8 mouse cellular contexts compared by ENCODE assay signal in genomic region chr17:12791079-12791406, GRCm38 (mm10). TPM values are rescaled to one million over a fixed set of nuclear protein-coding genes. Genes with fewer than 3 reads are reported as not detected.
DNase-seq lines count a peak whose midpoint lies in the region; ATAC-seq and TF ChIP-seq lines count a peak whose summit lies in the region.

No protein-coding gene starts in this region.

- no peaks in the 10 kb centered on the region for H3K27me3 ChIP-seq in hindbrain, embryonic 10.5 days (ENCODE audit: insufficient read depth, poor library complexity, severe bottlenecking)
- no peaks in the 10 kb centered on the region for H3K27me3 ChIP-seq in hindbrain, embryonic 11.5 days (ENCODE audit: control insufficient read depth, insufficient read depth, low read length)
- H3K27me3 ChIP-seq in embryonic facial prominence, embryonic 14.5 days (replicated peaks; ENCODE audit: control insufficient read depth, insufficient read depth, low read length): no peaks in the 10 kb centered on the region
- H3K27me3 ChIP-seq in limb, embryonic 10.5 days (ENCODE audit: low read depth, poor library complexity, severe bottlenecking): no peaks in the 10 kb centered on the region
- no peaks in the 10 kb centered on the region for H3K27me3 ChIP-seq in myocyte (ENCODE audit: control insufficient read depth, insufficient read depth, insufficient read length)

- peaks cover 39% of the 10 kb centered on the region for H3K4me1 ChIP-seq in hindbrain, embryonic 10.5 days (replicated peaks)
- H3K4me1 ChIP-seq in hindbrain, embryonic 11.5 days (replicated peaks; ENCODE audit: control insufficient read depth, insufficient read depth, low read length): no peaks in the 10 kb centered on the region
- peaks cover 57% of the 10 kb centered on the region for H3K4me1 ChIP-seq in embryonic facial prominence, embryonic 14.5 days (ENCODE audit: control insufficient read depth, insufficient read depth, low read length)
- peaks cover 50% of the 10 kb centered on the region for H3K4me1 ChIP-seq in limb, embryonic 10.5 days

- no peak for ATAC-seq in hindbrain, embryonic 11.5 days (ENCODE audit: low FRiP score)
- ATAC-seq in embryonic facial prominence, embryonic 14.5 days (ENCODE audit: low read depth): peak; percentile 12; the same call in 1 of the 2 replicates

- 56% methylated on average over 5 of the region's 5 CpGs for WGBS in hindbrain, embryonic 10.5 days
- 49% methylated on average over 5 of the region's 5 CpGs for WGBS in hindbrain, embryonic 11.5 days
- WGBS in embryonic facial prominence, embryonic 14.5 days: 24% methylated on average over 5 of the region's 5 CpGs
- WGBS in limb, embryonic 10.5 days: 16% methylated on average over 5 of the region's 5 CpGs

- no peak for DNase-seq in hindbrain, embryonic 10.5 days (ENCODE audit: low spot score)
- DNase-seq in hindbrain, embryonic 11.5 days (ENCODE audit: low spot score): no peak
- no peak for DNase-seq in embryonic facial prominence, embryonic 14.5 days (ENCODE audit: low spot score)
- peak; percentile 30 for DNase-seq in limb, embryonic 10.5 days (ENCODE audit: low spot score)
- DNase-seq in left cerebral cortex, adult 9 months (ENCODE audit: low spot score in 2 of 2): no peak
- DNase-seq in frontal cortex, postnatal 14 days (ENCODE audit: low spot score in 2 of 2): no peak
- no peak for DNase-seq in cerebellum, adult 9-10 months

- TF ChIP-seq POLR2A in myocyte (IDR thresholded peaks at IDR 0.05; ENCODE audit: insufficient read length, low read depth): no peak

- H3K4me2 ChIP-seq in hindbrain, embryonic 11.5 days (replicated peaks; ENCODE audit: low read depth, low read length): no peak overlapping the region
- 0 out of 2 replicates have a peak overlapping the region, but pooled peaks have one; percentile 15 for H3K4me2 ChIP-seq in embryonic facial prominence, embryonic 14.5 days (ENCODE audit: low read depth, low read length)
- H3K4me2 ChIP-seq in myocyte (ENCODE audit: low read depth): peak overlapping the region; percentile 41

- no peak overlapping the region for H3K4me3 ChIP-seq in hindbrain, embryonic 10.5 days
- H3K4me3 ChIP-seq in hindbrain, embryonic 11.5 days (ENCODE audit: low read depth, low read length): no peak overlapping the region
- no peak overlapping the region for H3K4me3 ChIP-seq in embryonic facial prominence, embryonic 14.5 days (ENCODE audit: low read depth, low read length)
- no peak overlapping the region for H3K4me3 ChIP-seq in limb, embryonic 10.5 days
- no peak overlapping the region for H3K4me3 ChIP-seq in myocyte

- no peaks in the 10 kb centered on the region for H3K79me2 ChIP-seq in myocyte (ENCODE audit: control insufficient read depth, insufficient read depth)

- 0 out of 2 replicates have a peak, but pooled peaks cover 10% of the 10 kb centered on the region for H3K9me3 ChIP-seq in hindbrain, embryonic 10.5 days
- no peaks in the 10 kb centered on the region for H3K9me3 ChIP-seq in hindbrain, embryonic 11.5 days (ENCODE audit: control insufficient read depth, low read length)
- peaks cover 7% of the 10 kb centered on the region for H3K9me3 ChIP-seq in embryonic facial prominence, embryonic 14.5 days (ENCODE audit: control insufficient read depth, low read length)
- 0 out of 2 replicates have a peak, but pooled peaks cover 2% of the 10 kb centered on the region for H3K9me3 ChIP-seq in limb, embryonic 10.5 days (replicated peaks)

- no peak overlapping the region for H3ac ChIP-seq in myocyte (ENCODE audit: control insufficient read depth, insufficient read length)

- peak overlapping the region; percentile 71 for H3K27ac ChIP-seq in hindbrain, embryonic 10.5 days
- H3K27ac ChIP-seq in hindbrain, embryonic 11.5 days (ENCODE audit: low read depth, low read length): no peak overlapping the region
- peak overlapping the region; percentile 91 for H3K27ac ChIP-seq in embryonic facial prominence, embryonic 14.5 days (replicated peaks; ENCODE audit: low read depth, low read length)
- peak overlapping the region; percentile 78 for H3K27ac ChIP-seq in limb, embryonic 10.5 days

- H3K9ac ChIP-seq in hindbrain, embryonic 11.5 days (ENCODE audit: low read depth, low read length): no peak overlapping the region
- H3K9ac ChIP-seq in embryonic facial prominence, embryonic 14.5 days (ENCODE audit: low read depth, low read length): no peak overlapping the region

- peaks cover 5% of the 10 kb centered on the region; the same call in 1 of the 2 replicates for H3K36me3 ChIP-seq in hindbrain, embryonic 10.5 days
- H3K36me3 ChIP-seq in hindbrain, embryonic 11.5 days (ENCODE audit: control insufficient read depth, insufficient read depth, low read length): no peaks in the 10 kb centered on the region
- H3K36me3 ChIP-seq in embryonic facial prominence, embryonic 14.5 days (ENCODE audit: control insufficient read depth, insufficient read depth, low read length): peaks cover 8% of the 10 kb centered on the region
- peaks cover 53% of the 10 kb centered on the region for H3K36me3 ChIP-seq in limb, embryonic 10.5 days
- no peaks in the 10 kb centered on the region for H3K36me3 ChIP-seq in myocyte (ENCODE audit: control insufficient read depth, insufficient read depth)

TF ChIP-seq in myocyte, 11 proteins besides CTCF, POLR2A, EP300 and RAD21:
- TF ChIP-seq CEBPB (IDR thresholded peaks at IDR 0.05; ENCODE audit: insufficient read depth, poor library complexity, severe bottlenecking) (no peak), REST (IDR thresholded peaks at IDR 0.05; ENCODE audit: insufficient read depth, insufficient read length) (no peak), TCF3 (IDR thresholded peaks at IDR 0.05; ENCODE audit: insufficient read length, low read depth) (no peak), MYOG (IDR thresholded peaks at IDR 0.05; ENCODE audit: control insufficient read depth in 1 of 3, insufficient read depth in 1 of 3, insufficient read length in 2 of 3, low read depth in 2 of 3) (no peak), TCF12 (IDR thresholded peaks at IDR 0.05; ENCODE audit: insufficient read depth, poor library complexity, severe bottlenecking) (no peak), E2F4 (IDR thresholded peaks at IDR 0.05; ENCODE audit: insufficient read depth) (no peak), MAX (IDR thresholded peaks at IDR 0.05; ENCODE audit: low read depth) (no peak), SRF (IDR thresholded peaks at IDR 0.05; ENCODE audit: control insufficient read depth, insufficient read length, low read depth) (no peak), USF1 (IDR thresholded peaks at IDR 0.05; ENCODE audit: low read depth) (no peak), POLR2AphosphoS2 (IDR thresholded peaks at IDR 0.05; ENCODE audit: insufficient read length, low read depth) (no peak), MYOD1 (IDR thresholded peaks at IDR 0.05; ENCODE audit: control insufficient read depth in 1 of 3, insufficient read length in 2 of 3, low read depth in 2 of 3) (no peak)
TF ChIP-seq in myocyte: peak in this region for 0.

RNA-seq across cellular contexts. Expression of gene Igf2r, which starts 21.6 kb away (rescaled TPM):
- 17.3 and 20.8 TPM in 2 replicates for polyA plus RNA-seq in hindbrain, embryonic 10.5 days (2016; fragmentation: Nextera tagmentation; extraction: Ambion mirVana)
- 16.9 and 18.7 TPM in 2 replicates for polyA plus RNA-seq in hindbrain, embryonic 11.5 days (2014; fragmentation: Nextera tagmentation; extraction: Ambion mirVana)
- 66.0 and 67.5 TPM in 2 replicates for polyA plus RNA-seq in embryonic facial prominence, embryonic 14.5 days (2014; fragmentation: Nextera tagmentation; extraction: Ambion mirVana)
- 30.3 and 35.6 TPM in 2 replicates for polyA plus RNA-seq in limb, embryonic 10.5 days (2016; fragmentation: Nextera tagmentation; extraction: Ambion mirVana)
- polyA plus RNA-seq in myocyte (2012; fragmentation: generic; extraction: Trizol): 21.6 TPM
